Mouse (Mus musculus) lung, postnatal 0 days (tissue): ENCODE measurements around the gene Cobl. TPM values are rescaled to one million over a fixed set of nuclear protein-coding genes. Genes with fewer than 3 reads are reported as not detected.

Experiments used
- ATAC-seq: fragments of 200-750 bp; cut with Nextera tagmentation; 2 replicates; pipeline ENCODE4 v1.8.0; 2017; ENCODE audit warnings: moderate library complexity
- DNase-seq: peaks from one replicate; pipeline ENCODE4 v3.0.0-alpha.2; 2016; ENCODE audit warnings: low spot score
- H3K27ac ChIP-seq: fragments of 300-500 bp; sonication (generic); 2 replicates; pipeline ENCODE4 v1.5.1; 2014; ENCODE audit warnings: antibody characterized with exemption, mild to moderate bottlenecking, low read length, mixed read lengths
- H3K27me3 ChIP-seq: fragments of 300-500 bp; sonication (generic); replicated peaks from 2 replicates; pipeline ENCODE4 v1.6.1; 2014; ENCODE audit warnings: low read length, mixed read lengths; ENCODE audit not compliant: insufficient read depth
- H3K36me3 ChIP-seq: fragments of 300-500 bp; sonication (generic); 2 replicates; pipeline ENCODE4 v1.6.1; 2014; ENCODE audit warnings: low read length, mixed read lengths; ENCODE audit not compliant: insufficient read depth
- H3K4me1 ChIP-seq: fragments of 300-500 bp; sonication (generic); 2 replicates; pipeline ENCODE4 v1.6.1; 2014; ENCODE audit warnings: antibody characterized with exemption, low read depth, low read length, mixed read lengths; ENCODE audit not compliant: insufficient read depth
- H3K4me2 ChIP-seq: fragments of 300-500 bp; sonication (generic); replicated peaks from 2 replicates; pipeline ENCODE4 v1.6.1; 2014; ENCODE audit warnings: low read depth, mild to moderate bottlenecking, low read length, moderate library complexity, mixed read lengths
- H3K4me3 ChIP-seq: fragments of 300-500 bp; sonication (generic); 2 replicates; pipeline ENCODE4 v1.5.1; 2014; ENCODE audit warnings: low read depth, low read length
- H3K9ac ChIP-seq: fragments of 300-500 bp; sonication (generic); replicated peaks from 2 replicates; pipeline ENCODE4 v1.6.1; 2014; ENCODE audit warnings: low read depth, mild to moderate bottlenecking
- H3K9me3 ChIP-seq: fragments of 300-500 bp; sonication (generic); 2 replicates; pipeline ENCODE4 v1.6.1; 2016; ENCODE audit warnings: low read length, mixed read lengths
- CTCF ChIP-seq: IDR thresholded peaks from 2 replicates; pipeline ENCODE4 v1.5.1; 2016; ENCODE audit warnings: antibody characterized with exemption, mild to moderate bottlenecking
- EP300 ChIP-seq: IDR thresholded peaks from 2 replicates; pipeline ENCODE4 v1.6.1; 2016; ENCODE audit warnings: antibody characterized with exemption, mild to moderate bottlenecking, control low read depth
- WGBS: fragments of 180-500 bp; shearing (Covaris S2); extraction: QIAGEN DNeasy Blood & Tissue Kit; methylation state at CpG from one replicate; pipeline ENCODE4 v1.1.7; 2014; 5-methylcytosine and 5-hydroxymethylcytosine counted together
- polyA plus RNA-seq: library from polyadenylated mRNA; unstranded; fragments of >200 nt; fragmentation: Nextera tagmentation; extraction: Ambion mirVana; gene quantifications from 2 replicates; pipeline ENCODE4 v1.2.1, GENCODE M21; 2015

Gene Cobl
- polyA plus RNA-seq, 1 experiment from 2014 or later = 9.7 TPM

- 70% methylated on average over 1 of the region's 1 CpGs for WGBS
- TF ChIP-seq EP300 = no peak
- TF ChIP-seq CTCF = no peak
Observed at GRCm38 (mm10) chr11:12234126-12234525, 230.6 kb downstream of the Cobl start.

GRCm38 (mm10) chr11:12232743-12233125 is 232.0 kb downstream of the Cobl start:
- DNase-seq (no peak), ATAC-seq (no peak)
- Histone ChIP-seq H3K4me2 (no peak overlapping the region), H3K27me3 (0 out of 2 replicates have a peak, but pooled peaks cover 3% of the 10 kb centered on the region), H3K9ac (no peak overlapping the region), H3K27ac (no peak overlapping the region), H3K36me3 (no peaks in the 10 kb centered on the region), H3K4me1 (0 out of 2 replicates have a peak, but pooled peaks cover 4% of the 10 kb centered on the region), H3K9me3 (no peaks in the 10 kb centered on the region), H3K4me3 (no peak overlapping the region)
- TF ChIP-seq EP300 (no peak), CTCF (no peak)
- 36% methylated on average over 3 of the region's 3 CpGs for WGBS

More at GRCm38 (mm10) chr11:12234126-12234525, 230.6 kb downstream of the Cobl start:
- Histone ChIP-seq H3K27ac (no peak overlapping the region), H3K4me1 (0 out of 2 replicates have a peak, but pooled peaks cover 4% of the 10 kb centered on the region), H3K4me3 (no peak overlapping the region), H3K9me3 (no peaks in the 10 kb centered on the region), H3K27me3 (no peaks in the 10 kb centered on the region), H3K9ac (no peak overlapping the region), H3K36me3 (no peaks in the 10 kb centered on the region), H3K4me2 (no peak overlapping the region)
- DNase-seq (no peak), ATAC-seq (no peak)

DNA sequence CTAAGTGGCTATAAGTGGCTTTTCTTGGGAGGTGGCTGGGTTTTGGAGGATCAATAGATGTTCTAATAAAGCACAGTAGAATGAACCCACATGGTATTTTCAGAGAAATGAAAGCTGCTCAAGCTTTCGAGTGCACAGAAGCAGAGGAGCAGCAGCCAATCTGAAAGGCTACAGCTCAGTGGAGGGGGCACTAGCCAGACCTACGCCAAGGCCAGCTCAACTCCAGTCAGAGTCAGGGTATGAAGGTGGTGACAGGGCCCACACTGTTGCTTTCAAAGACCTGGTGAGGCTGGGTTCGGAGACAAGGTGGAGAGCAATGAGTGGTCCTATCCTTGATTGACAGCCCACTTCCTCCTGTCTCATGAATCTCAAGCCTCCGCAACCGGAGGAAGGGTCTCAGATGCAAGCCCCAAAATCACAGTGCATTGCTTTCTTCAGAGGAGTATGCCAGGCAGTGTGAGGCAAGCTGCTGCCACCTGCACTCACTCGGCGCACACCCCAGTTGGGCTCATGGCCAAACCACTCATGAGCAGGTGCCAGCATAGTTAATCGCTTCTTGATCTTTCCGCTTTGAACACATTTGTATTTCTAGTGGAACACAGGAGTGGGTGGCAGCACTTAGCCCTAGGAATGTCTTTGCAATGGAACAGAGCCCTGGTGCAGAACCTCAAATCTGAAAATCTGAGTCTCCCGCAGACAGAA is 232.6 kb downstream of the Cobl start:
- TF ChIP-seq CTCF = no peak; the same call in 1 of the 2 replicates
- TF ChIP-seq EP300 = no peak
- Histone ChIP-seq H3K9ac (no peak overlapping the region), H3K4me2 (0 out of 2 replicates have a peak overlapping the region, but pooled peaks have one; percentile 9), H3K27ac (peak overlapping the region; percentile 43), H3K4me3 (no peak overlapping the region), H3K27me3 (0 out of 2 replicates have a peak, but pooled peaks cover 3% of the 10 kb centered on the region), H3K4me1 (0 out of 2 replicates have a peak, but pooled peaks cover 4% of the 10 kb centered on the region), H3K36me3 (no peaks in the 10 kb centered on the region), H3K9me3 (no peaks in the 10 kb centered on the region)
- DNase-seq = peak; percentile 84
- WGBS = 47% methylated on average over 10 of the region's 10 CpGs
- ATAC-seq = peak; percentile 77

GRCm38 (mm10) chr11:12231481-12232035 is 233.2 kb downstream of the Cobl start:
- no peaks in the 10 kb centered on the region for H3K9me3 ChIP-seq
- 0 out of 2 replicates have a peak overlapping the region, but pooled peaks have one; percentile 9 for H3K4me2 ChIP-seq
- peak; percentile 31 for TF ChIP-seq CTCF
- TF ChIP-seq EP300 = 0 out of 2 replicates have a peak, but pooled peaks have one; percentile 5
- 41% methylated on average over 6 of the region's 6 CpGs for WGBS
- ATAC-seq (peak; percentile 89), DNase-seq (peak; percentile 84)
- H3K4me1 ChIP-seq = 0 out of 2 replicates have a peak, but pooled peaks cover 4% of the 10 kb centered on the region
- H3K36me3 ChIP-seq = no peaks in the 10 kb centered on the region
- peak overlapping the region; percentile 76 for H3K27ac ChIP-seq
- no peak overlapping the region for H3K9ac ChIP-seq
- H3K27me3 ChIP-seq = 0 out of 2 replicates have a peak, but pooled peaks cover 3% of the 10 kb centered on the region
- no peak overlapping the region for H3K4me3 ChIP-seq

GRCm38 (mm10) chr11:12229411-12229810 is 235.3 kb downstream of the Cobl start:
- 0 out of 2 replicates have a peak, but pooled peaks cover 4% of the 10 kb centered on the region for H3K4me1 ChIP-seq
- H3K36me3 ChIP-seq = no peaks in the 10 kb centered on the region
- no peak for ATAC-seq
- WGBS = 41% methylated on average over 7 of the region's 7 CpGs
- H3K27me3 ChIP-seq = 0 out of 2 replicates have a peak, but pooled peaks cover 3% of the 10 kb centered on the region
- no peak overlapping the region for H3K9ac ChIP-seq
- no peak overlapping the region for H3K4me2 ChIP-seq
- H3K9me3 ChIP-seq = no peaks in the 10 kb centered on the region
- DNase-seq = no peak
- TF ChIP-seq EP300 (no peak), CTCF (peak; percentile 20; the same call in 1 of the 2 replicates)
- no peak overlapping the region for H3K27ac ChIP-seq
- no peak overlapping the region for H3K4me3 ChIP-seq

- no peak for ATAC-seq
- no peak for DNase-seq
- H3K4me3 ChIP-seq = no peak overlapping the region
- WGBS = 92% methylated on average over 3 of the region's 3 CpGs
- H3K4me2 ChIP-seq = no peak overlapping the region
- H3K27ac ChIP-seq = no peak overlapping the region
- H3K9me3 ChIP-seq = no peaks in the 10 kb centered on the region
- H3K4me1 ChIP-seq = 0 out of 2 replicates have a peak, but pooled peaks cover 4% of the 10 kb centered on the region
- no peak for TF ChIP-seq CTCF
- no peak for TF ChIP-seq EP300
- H3K36me3 ChIP-seq = no peaks in the 10 kb centered on the region
- H3K27me3 ChIP-seq = 0 out of 2 replicates have a peak, but pooled peaks cover 3% of the 10 kb centered on the region
- no peak overlapping the region for H3K9ac ChIP-seq
Observed at GRCm38 (mm10) chr11:12227343-12227742, 237.4 kb downstream of the Cobl start.
